Mouse (Mus musculus): ENCODE measurements around the gene Gm20388.

DNA sequence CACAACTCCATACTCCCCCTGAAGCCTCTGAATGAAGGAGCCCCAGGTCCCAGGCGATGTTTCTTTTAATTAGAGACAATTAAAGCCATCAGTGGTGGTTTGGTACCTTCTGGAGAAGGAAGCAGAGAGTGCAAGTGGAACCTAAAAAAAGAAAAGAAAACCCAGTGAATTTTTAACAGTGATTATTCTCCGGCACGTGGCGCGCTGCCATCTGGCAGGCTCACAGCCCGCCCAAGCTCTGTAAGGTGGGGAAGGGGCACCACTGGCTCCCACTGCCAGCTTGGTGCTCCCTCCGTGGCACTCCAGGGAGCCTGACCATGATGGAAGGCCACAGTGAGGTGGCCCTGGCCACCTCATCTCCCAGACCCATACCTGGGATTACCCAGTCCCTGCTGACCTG lies 522.5 kb downstream of the Gm20388 start:
- TF ChIP-seq TAL1 (IDR thresholded peaks at IDR 0.05; ENCODE audit: low read length) (no peak), GATA1 (IDR thresholded peaks at IDR 0.05; ENCODE audit: low read length) (no peak)

Measured in erythroblast, embryonic 14.5 days (primary cell).